Mouse (Mus musculus): ENCODE data around the gene Unc45a. TPM values are rescaled to one million over a fixed set of nuclear protein-coding genes. Genes with fewer than 3 reads are reported as not detected.

Unc45a gene
- polyA plus RNA-seq, 1 experiment: 52.5 TPM

DNA sequence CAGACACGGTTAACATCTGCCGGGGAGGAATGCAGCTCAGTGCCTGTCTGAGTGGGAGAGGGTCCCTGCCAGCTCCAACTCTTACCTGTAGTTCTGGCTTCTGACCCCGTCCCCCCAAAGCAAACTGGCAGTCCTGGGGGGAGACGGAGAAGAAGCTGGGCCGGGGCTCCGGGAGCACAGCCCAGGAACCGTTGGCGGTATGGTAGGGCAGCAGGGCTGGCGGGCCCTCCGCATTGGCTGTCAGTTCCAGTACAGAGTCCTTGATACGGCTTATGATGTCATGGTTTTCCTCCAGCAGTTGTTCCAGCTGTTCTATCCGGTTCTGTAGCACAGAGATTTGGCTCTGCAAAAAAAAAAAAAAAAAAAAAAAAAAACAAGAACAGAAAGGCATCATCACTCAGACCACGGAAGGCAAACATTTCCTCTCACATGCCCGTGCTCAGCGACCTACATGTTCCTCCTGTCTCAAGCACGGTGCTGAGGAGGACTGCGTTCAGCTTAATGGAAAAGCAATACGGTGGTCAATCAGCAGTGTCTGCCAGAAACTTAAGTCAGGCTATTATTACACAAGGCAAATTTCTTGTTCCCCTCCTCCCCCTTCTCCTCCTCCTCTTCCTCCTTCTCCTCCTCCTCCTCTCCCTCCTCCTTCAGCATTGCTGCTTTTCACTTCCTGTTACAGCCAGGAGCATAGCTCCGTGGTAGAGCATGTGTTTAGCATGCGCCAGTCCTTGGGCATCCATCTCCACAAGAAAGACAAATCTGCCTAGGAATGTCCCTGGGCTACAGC, 28.0 kb upstream of the Unc45a start:
- DNase-seq (ENCODE audit: extremely low spot score in 1 of 2, low spot score in 1 of 2): no peak

DNA sequence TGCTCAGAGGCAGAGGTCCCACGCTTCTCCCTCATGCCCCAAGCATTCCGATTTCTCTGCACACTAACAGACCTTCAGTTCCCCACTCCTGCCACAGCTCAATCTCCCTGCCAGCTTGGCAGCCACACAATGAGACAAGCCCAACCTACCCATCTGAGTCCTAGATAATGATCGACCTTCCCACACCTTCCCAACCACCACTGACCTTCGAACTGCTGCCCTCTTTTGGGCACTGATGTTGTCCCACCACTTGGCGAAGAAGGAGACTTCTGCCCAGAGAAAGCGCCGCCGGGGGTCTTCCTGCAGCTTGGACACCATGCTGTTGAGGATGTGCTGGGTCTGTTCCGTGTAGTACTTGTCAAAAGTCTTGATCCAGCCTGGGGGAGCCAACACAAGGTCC, 27.2 kb upstream of the Unc45a start:
- no peak for DNase-seq (ENCODE audit: extremely low spot score in 1 of 2, low spot score in 1 of 2)

DNA sequence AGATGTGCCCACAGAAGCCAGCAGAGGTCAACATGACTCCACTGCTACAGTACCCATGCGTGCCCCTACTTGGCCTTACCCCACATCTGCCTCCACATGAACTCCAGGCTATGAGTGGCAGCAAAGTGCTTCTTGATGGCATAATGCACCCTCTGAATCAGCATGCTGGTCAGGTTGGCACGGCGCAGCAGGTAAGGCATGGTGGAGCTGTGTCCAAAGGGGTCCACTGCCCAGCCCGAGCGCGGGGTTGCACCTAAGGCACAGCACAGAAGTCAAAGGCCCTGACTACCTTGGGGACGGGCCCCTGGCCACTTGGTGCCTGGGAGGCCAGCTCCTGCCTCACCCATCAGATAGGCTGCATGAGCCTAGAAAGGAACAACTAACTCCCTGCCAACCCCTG, 26.4 kb upstream of the Unc45a start:
- DNase-seq (ENCODE audit: extremely low spot score in 1 of 2, low spot score in 1 of 2): no peak

DNA sequence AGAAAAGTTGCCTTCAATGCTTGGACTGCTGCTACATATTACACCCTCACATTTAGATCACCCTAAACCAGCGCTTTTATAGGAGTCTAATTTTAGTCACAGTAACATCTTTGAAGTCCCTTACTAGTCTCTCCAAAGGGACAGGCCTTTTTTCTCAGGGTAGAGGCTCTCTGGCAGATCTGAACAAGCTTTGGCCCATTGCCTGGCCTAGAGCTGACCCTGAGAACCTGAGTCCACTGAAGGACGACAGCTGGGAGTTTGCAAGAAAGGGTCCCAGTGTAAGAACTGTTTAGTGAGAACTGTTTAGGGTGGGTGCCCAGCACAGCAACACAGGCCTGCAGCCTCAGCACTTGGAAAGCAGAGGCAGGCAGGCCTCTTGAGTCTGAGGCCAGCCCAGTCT, 25.0 kb upstream of the Unc45a start:
- DNase-seq (ENCODE audit: extremely low spot score in 1 of 2, low spot score in 1 of 2): no peak

DNA sequence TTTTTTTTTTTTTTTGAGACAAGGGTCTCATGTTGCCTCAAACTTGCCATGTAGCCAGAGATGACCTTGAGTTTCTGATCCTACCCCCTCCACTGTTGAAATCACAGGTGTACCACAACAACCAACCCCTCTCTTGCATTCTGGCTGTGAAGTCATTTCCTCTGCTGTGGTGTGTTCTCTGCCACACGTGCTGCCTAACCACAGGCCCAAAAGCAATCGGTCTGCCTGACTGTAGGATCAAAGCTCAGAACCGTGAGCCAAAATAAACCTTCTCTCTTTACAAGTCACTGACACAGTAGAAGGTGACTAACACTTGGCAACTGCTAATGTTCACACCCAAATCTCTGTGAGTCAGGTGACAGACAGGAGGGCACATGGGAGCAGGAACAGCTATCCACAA, 19.6 kb upstream of the Unc45a start:
- no peak for DNase-seq (ENCODE audit: extremely low spot score in 1 of 2, low spot score in 1 of 2)

DNA sequence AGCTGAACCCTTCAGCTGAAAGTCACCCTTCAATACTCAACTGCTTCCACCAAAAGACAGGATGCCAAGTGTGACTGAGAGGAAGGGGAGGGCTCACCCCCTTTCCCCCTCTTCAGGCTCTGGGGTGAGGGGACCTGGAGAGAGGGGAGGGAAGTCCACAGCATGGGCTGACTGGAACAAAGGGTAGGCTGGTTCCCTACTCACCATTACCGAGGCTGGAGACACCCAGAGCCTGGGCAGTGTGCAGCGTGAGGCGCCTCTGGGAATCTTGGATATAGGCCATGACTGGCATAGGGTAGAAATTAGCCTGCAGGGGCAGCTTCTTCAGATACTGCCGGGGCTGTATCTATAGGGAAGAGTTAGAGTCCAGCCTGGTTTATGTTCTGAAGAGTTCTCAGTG, 17.2 kb upstream of the Unc45a start:
- no peak for DNase-seq (ENCODE audit: extremely low spot score in 1 of 2, low spot score in 1 of 2)

DNA sequence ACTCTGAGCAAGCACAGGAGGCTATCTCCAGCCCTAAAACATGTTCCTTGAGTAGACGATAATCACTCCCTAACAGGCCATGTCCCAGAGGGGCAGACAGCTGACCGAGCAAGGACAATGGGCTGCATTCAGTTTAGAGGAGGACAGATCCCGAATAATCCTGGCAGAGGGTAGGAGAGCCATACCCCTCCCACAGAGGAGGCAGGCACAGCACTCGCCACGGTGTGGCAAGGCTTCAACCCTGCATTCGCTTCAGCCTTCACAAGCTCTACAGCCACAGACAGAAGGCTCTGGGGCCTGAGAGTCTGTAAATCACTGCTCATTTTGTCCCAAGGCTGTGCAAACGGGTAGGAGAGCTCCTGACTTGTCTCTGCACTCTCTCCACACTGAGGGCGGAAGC, 16.4 kb upstream of the Unc45a start:
- no peak for DNase-seq (ENCODE audit: extremely low spot score in 1 of 2, low spot score in 1 of 2)

DNA sequence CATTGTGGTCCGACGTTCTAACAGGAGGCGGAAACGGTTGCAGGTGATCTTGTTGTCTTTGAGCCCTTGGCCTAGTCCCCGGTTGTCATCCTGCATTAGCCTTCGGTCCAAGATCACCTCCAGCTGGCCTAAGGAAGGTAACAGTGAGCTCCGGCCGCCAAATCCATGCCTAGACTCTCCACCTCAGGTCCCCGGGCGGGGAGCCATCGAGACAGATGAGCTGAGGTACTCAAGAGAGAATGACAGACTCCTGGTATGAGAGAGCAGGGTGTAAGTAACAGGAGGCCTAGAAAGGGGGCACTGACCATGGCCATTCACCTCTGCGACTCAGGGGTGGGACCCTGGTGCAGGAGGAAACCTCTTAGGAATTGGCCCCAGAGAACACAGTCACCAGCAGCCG, 15.5 kb upstream of the Unc45a start:
- DNase-seq (ENCODE audit: extremely low spot score in 1 of 2, low spot score in 1 of 2): no peak

DNA sequence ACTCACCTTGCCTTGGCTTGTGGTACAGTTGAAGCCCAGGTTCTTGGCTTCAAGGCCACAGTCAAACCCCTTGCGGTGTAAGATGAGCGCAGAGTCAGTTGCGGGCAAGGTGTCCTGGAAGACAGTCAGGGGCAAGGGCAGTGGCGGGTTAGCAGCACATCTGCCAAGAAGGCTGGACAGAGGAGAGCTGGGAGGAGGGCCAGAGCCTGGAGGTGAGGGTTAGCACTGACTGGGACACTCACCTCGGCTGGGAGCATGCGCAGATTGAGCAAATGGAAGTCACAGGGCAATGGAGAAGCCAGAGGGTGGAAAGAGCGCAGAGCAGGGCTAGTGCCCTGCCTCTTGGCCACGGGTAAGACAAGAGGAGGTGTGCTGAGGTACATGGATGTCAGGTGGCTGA, 12.1 kb upstream of the Unc45a start:
- no peak for DNase-seq (ENCODE audit: extremely low spot score in 1 of 2, low spot score in 1 of 2)

DNA sequence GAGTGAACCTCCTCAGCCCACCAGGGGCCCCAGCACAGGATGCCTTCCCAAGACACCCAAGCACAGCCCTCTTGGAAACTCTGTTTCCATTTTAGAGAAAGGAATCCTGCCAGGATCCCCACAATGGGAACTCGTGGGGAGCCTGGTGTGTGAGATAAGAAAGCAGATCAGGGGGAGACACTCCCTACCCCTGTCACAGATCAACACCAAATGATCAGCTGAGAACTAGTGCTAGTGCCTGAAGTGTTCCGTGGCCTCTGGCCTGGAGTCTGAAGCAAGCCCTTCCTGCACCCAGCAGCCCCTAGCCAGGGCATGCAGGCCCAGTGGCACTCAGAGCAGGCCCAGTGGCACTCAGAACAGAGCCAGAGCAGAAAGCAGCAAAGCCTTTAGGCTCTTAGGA, 10.0 kb upstream of the Unc45a start:
- no peak for DNase-seq (ENCODE audit: extremely low spot score in 1 of 2, low spot score in 1 of 2)

DNA sequence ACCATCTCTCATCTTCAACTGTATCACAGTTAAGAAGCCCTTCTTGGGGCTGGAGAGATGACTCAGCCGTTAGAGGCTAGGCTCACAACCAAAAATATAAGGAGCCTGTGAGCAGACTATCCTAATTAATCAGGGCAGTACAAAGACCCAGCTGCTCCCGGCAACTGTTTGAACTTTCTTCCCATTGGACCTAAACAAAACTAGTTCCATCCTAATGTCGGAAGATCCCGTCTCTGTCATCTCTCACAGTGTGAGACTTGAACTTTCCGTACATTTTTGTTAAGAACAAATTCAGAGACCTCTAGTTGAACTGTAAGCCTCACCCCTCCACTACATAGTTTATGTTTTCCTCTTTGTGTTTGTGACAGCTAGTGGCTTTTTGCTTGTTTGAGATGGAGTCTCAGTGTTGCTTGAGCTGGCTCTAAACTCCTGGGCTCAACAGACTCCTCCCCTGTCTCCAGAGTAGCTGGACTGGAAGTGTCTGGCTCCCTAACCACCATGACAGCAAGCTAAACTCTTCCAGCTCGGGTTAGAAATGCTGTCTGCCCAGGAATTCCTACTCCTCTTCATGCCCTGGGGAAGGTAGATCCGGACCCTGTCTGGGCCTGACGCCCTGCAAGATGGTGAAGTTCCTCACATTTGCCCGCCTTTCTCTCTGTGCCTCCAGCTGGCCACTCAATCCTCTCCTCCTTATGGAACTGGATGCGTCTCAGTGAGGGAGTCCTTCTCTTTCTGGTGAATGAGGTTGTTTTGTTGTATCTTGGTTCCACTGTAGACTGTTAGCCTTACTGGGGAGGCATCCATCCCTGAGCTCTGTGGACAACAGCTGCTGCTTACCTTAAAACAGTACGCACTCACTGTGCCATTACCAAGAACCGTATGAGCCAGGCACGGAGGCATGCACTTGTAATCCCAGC, 7.1 kb upstream of the Unc45a start:
- no peak for DNase-seq (ENCODE audit: extremely low spot score in 1 of 2, low spot score in 1 of 2)

DNA sequence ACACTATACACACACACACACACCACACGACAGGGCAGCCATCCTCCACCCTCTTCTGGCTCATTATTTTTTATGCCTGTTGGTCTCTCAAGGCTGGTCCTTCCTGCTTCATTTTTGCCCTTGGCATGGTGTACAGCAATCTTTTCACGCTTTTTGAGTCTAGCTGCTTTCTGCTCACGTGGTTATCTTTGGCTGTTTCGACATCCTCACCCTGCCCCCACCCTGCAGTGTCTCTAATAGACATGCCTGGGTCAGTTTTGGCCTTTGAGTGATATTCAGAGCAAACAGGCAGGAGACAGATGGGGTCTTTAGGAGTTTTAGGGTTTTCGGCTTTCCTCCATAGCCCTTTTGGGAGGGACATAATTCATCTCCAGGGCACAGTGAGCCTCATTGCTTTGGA, 6.0 kb upstream of the Unc45a start:
- DNase-seq (ENCODE audit: extremely low spot score in 1 of 2, low spot score in 1 of 2): no peak

DNA sequence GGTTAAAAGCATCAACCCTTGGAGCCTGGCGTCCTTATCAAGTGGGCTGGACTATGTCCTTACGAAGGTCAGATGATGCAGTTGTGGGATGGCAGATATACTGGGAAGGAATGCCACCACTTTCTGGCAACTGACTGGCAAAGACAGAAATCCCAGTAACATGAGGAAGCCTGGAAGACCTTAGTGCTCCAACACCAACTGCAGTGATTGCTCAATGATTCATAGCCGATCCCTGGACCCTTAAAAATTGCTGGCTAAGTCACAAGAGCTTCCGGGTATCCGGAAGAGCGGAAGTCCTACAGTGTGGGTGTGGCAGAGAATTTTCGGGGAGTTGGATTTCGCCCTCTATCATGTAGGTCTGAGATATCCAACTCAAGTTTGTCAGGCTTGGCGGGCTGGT, 5.4 kb upstream of the Unc45a start:
- no peak for DNase-seq (ENCODE audit: extremely low spot score in 1 of 2, low spot score in 1 of 2)

DNA sequence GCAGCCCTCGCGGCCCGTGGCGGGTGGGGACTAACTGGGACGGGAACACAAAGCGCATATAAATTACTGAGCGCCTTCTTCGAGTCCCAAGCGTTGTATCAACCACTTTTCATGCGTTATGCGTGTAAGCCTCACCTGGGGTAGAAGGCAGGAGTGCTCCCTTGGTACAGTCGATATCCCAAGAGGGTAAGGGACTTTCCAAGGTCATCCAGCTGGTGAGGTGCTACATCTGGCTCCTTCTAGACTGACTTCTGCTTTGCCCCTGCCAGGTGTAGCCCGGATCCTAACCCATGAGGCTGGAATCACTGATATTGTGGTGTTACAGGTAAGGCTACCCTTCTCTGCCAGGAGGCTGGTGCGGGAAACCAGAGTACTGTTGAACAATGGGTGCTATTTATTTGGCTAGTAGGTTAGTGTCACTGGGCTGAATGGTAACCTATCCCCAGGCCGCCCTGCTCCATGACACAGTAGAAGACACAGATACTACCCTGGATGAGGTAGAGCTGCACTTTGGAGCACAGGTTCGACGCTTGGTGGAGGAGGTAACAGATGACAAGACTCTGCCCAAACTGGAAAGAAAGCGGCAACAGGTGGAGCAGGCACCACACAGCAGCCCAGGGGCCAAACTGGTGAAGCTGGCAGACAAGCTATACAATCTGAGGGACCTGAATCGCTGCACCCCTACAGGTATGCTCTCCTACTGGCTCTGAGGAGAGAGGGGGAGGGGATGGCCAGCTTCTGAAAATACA, 2.6 kb upstream of the Unc45a start:
- DNase-seq (ENCODE audit: extremely low spot score in 1 of 2, low spot score in 1 of 2): no peak

DNA sequence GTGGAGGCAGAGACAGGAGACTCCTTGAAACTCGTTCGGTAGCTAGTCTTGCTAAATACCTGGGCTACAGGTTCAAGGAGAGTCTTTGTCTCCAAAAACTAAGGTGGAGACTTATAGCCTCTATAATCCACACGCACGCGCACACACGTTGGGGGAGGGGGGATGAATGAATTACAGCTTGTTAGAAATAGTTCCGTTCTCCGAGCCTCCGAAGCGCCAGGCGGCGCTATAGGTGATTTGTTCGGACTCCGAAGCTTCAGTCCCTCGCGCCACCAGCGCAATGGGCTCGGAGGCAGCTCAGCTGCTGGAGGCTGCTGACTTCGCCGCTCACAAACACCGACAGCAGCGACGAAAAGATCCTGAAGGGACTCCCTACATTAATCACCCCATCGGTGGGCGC, 2.1 kb upstream of the Unc45a start, which contains the start of gene Hddc3:
TSS of gene Hddc3 (plus strand) at position 247 of the 400 bp plus-strand sequence.
- peak; percentile 91 to 99 for DNase-seq (ENCODE audit: extremely low spot score in 1 of 2, low spot score in 1 of 2)

DNA sequence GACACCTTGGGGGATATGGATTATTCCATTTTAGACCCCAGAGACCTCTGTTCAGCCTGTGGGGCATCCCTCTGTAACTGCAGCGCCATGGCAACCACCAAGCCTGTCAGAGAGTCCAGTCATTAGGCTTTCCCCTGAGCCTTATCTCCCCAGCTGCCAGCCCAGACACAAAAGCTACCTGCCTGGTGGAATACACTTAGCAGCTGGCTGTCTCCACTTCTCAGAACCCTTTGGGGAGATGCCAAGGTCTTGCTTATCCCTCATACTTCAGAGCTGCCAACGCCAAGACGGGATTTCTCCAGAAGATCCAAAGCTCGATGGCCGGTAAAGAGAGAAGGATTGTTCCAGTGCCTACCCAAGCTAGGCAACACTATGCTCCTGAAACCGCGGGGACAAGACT, 988 bp upstream of the Unc45a start:
- DNase-seq (ENCODE audit: extremely low spot score in 1 of 2, low spot score in 1 of 2): no peak

DNA sequence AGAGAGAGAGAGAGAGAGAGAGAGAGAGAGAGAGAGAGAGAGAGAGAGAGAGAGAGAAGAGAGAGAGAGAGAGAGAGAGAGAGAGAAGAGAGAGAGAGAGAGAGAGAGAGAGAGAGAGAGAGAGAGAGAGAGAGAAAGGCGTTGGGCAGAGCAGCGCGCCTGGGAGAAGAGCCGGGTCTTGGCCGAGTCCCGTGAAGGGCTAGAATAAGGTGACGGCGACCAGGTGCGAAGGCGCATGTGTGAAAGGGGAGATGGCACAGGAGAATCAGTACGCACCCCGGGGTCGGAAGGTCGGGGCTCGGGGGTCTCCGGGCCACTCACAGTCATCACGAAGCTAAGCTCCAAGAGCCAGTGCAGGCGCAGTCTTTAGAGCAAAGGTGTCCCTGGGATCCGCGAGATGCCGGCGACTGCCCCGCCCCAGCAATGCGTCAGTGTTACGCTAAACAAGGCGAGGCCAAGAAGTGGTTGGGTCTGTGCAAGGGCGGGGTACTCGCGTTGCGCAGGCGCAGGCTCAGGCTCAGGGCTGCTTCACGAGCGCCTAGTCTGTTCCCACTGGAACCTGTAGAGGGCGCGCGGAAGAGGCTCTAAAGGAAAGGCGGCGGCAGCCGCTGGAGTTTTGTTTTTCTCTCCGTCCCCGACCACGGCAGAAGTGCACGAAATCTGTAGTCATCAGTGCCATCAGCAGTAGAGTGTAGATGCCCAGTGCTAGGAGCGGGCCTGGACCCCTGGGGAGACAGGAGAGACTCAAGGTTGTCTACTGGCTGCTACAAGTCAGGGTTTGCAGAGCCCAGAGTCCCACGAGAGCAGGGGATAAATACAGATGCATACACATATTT, 794 bp downstream of the Unc45a start:
- DNase-seq (ENCODE audit: extremely low spot score in 1 of 2, low spot score in 1 of 2): peak; percentile 97 to 99

DNA sequence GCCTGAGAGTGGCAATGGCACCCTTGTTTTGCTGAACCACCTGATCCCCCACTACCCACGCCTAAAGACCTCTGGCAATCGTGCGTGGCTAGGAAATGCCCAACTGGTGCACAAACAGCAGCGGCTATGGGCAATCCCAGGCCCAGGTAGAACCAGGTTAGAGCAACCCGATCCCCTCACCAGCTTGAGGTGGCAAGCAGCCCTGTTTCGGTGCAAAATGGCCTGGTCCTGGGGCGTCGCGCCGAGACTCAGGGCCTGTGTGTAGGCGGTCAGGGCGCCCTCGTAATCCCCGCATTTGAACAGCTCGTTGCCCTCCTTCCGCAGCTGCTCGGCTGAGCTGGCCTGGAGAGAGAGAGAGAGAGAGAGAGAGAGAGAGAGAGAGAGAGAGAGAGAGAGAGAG, 1.4 kb downstream of the Unc45a start:
- no peak for DNase-seq (ENCODE audit: extremely low spot score in 1 of 2, low spot score in 1 of 2)

DNA sequence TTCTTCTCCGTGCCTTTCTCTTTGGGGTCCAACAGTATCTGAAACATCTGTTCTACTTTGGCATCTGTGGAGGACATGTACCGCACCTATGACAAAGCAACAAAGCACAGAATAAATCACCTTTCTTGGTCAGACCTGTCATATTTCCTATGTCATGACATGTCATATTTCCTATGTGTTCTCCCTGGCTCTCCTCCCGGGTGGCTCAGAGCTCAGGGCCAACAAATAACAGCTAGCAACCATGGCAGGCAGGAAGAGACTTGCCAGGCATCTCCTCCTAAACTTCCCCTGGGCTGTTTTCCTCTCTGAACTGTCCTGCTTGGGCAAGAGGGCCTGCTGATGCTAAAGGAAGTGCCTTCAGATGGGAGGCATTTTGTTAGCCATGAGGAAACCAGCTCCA, 3.9 kb downstream of the Unc45a start:
- no peak for DNase-seq (ENCODE audit: extremely low spot score in 1 of 2, low spot score in 1 of 2)

DNA sequence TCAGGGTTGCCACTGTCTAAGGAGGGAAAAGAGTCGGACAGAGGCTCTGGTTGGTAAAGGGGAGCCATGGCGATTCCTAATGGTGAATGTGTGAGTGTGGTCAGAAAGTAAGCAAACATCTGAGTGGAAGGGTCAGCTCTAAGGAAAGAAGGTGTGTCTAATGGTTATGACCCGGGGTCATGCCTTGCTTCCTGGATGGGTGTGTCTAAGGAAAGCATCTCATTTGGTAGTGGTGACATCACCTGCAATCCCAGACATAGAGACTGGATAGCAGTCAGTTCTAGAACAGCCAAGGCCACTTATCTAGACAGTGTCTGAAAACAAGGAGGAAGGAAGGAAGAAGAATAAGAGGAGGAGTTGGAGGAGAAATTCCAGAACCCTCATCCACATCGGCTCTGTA, 6.0 kb downstream of the Unc45a start:
- no peak for DNase-seq (ENCODE audit: extremely low spot score in 1 of 2, low spot score in 1 of 2)
